Mouse (Mus musculus) induced T-regulatory cell, adult 2 months (primary cell): ENCODE measurements around the gene Dnajc8.
"Not testable (repeated sequence)": the region's sequence is repeated elsewhere in the genome, so short reads cannot be mapped to it uniquely, and the experiment has no call there.

Experiments
- DNase-seq: peaks from one replicate; pipeline ENCODE4 v3.0.0-alpha.2; 2012; ENCODE audit warnings: low read depth

Dnajc8 gene

GRCm38 (mm10) chr4:132567361-132567779, 32.0 kb downstream of the Dnajc8 start:
- no peak for DNase-seq

- peak; percentile 54 for DNase-seq
Measured at GRCm38 (mm10) chr4:132569115-132569514, 33.8 kb downstream of the Dnajc8 start.

- no peak for DNase-seq
Measured at GRCm38 (mm10) chr4:132571190-132571589, 35.8 kb downstream of the Dnajc8 start.

GRCm38 (mm10) chr4:132573327-132573726, 38.0 kb downstream of the Dnajc8 start:
- peak; percentile 43 for DNase-seq

- no peak for DNase-seq
Measured at GRCm38 (mm10) chr4:132574809-132575347, 39.5 kb downstream of the Dnajc8 start.

GRCm38 (mm10) chr4:132583781-132584180, 48.4 kb downstream of the Dnajc8 start:
- DNase-seq: no peak

- peak; percentile 67 for DNase-seq
Measured at GRCm38 (mm10) chr4:132584975-132585374, 49.6 kb downstream of the Dnajc8 start.

- peak; percentile 78 for DNase-seq
Measured at GRCm38 (mm10) chr4:132586282-132586681, 50.9 kb downstream of the Dnajc8 start.

GRCm38 (mm10) chr4:132588512-132588911, 53.2 kb downstream of the Dnajc8 start:
- peak; percentile 76 for DNase-seq

GRCm38 (mm10) chr4:132590642-132591041, 55.3 kb downstream of the Dnajc8 start:
- DNase-seq: no peak

- DNase-seq: no peak
Measured at GRCm38 (mm10) chr4:132592958-132593357, 57.6 kb downstream of the Dnajc8 start.

GRCm38 (mm10) chr4:132594191-132594590, 58.8 kb downstream of the Dnajc8 start:
- no peak for DNase-seq

GRCm38 (mm10) chr4:132598861-132599260, 63.5 kb downstream of the Dnajc8 start:
- DNase-seq: no peak

- DNase-seq: no peak
Measured at GRCm38 (mm10) chr4:132599764-132600163, 64.4 kb downstream of the Dnajc8 start.

GRCm38 (mm10) chr4:132600465-132600864, 65.1 kb downstream of the Dnajc8 start:
- no peak for DNase-seq

- DNase-seq: not testable (repeated sequence)
Measured at GRCm38 (mm10) chr4:132601242-132601641, 65.9 kb downstream of the Dnajc8 start.
